8 mouse cellular contexts compared by ENCODE assay signal in genomic region chr13:83654889-83655769, GRCm38 (mm10).
A peak's percentile ranks its signal among the peaks of the same experiment; 100 is the strongest.
DNase-seq lines count a peak whose midpoint lies in the region; ATAC-seq and TF ChIP-seq lines count a peak whose summit lies in the region.

No protein-coding gene starts in this region.

- DNase-seq in 3T3-L1 (ENCODE audit: low read depth, low spot score) = peak; percentile 82
- peak; percentile 88 for DNase-seq in adrenal gland, postnatal 14 days
- DNase-seq in embryonic facial prominence, embryonic 10.5 days (ENCODE audit: low spot score) = peak; percentile 84
- DNase-seq in heart, adult 2 months = peak; percentile 77 to 84
- DNase-seq in monocyte, adult 2 months (ENCODE audit: low read depth in 1 of 2, low spot score in 2 of 2) = peak; percentile 38 to 55
- peak; percentile 61 to 74 for DNase-seq in spleen, postnatal 36 days (ENCODE audit: low spot score in 2 of 2)

- no peaks in the 10 kb centered on the region; the same call in 1 of the 2 replicates for H3K27me3 ChIP-seq in embryonic facial prominence, embryonic 10.5 days (replicated peaks; ENCODE audit: low read depth, poor library complexity, severe bottlenecking)
- H3K27me3 ChIP-seq in heart, adult 2 months (ENCODE audit: control insufficient read depth, insufficient read depth, low read length) = no peaks in the 10 kb centered on the region
- H3K27me3 ChIP-seq in kidney, embryonic 14.5 days (ENCODE audit: control insufficient read depth, insufficient read depth, low read length) = no peaks in the 10 kb centered on the region
- H3K27me3 ChIP-seq in limb, embryonic 13.5 days = no peaks in the 10 kb centered on the region

- no peak overlapping the region for H3K27ac ChIP-seq in embryonic facial prominence, embryonic 10.5 days (replicated peaks)
- no peak overlapping the region for H3K27ac ChIP-seq in heart, adult 2 months
- no peak overlapping the region for H3K27ac ChIP-seq in kidney, embryonic 14.5 days (ENCODE audit: low read depth, low read length)
- H3K27ac ChIP-seq in limb, embryonic 13.5 days = no peak overlapping the region

- H3K4me2 ChIP-seq in kidney, embryonic 14.5 days (replicated peaks; ENCODE audit: low read depth, low read length) = no peak overlapping the region
- H3K4me2 ChIP-seq in limb, embryonic 13.5 days (replicated peaks) = no peak overlapping the region

- intact Hi-C loops in heart, adult 2 months (cut with DNase I) = loop anchor here (2.0 to 10.0 kb wide), 6 partner anchors 38 to 1713 kb away; no protein-coding TSS in a partner anchor

- TF ChIP-seq EP300 in heart, adult 2 months (IDR thresholded peaks at IDR 0.05; ENCODE audit: insufficient read depth, low read depth, low read length) = no peak

- H3K79me2 ChIP-seq in heart, adult 2 months (replicated peaks; ENCODE audit: control insufficient read depth, insufficient read depth, low read length) = peaks cover 1% of the 10 kb centered on the region; the same call in 1 of the 2 replicates

- H3K4me3 ChIP-seq in embryonic facial prominence, embryonic 10.5 days = no peak overlapping the region
- H3K4me3 ChIP-seq in heart, adult 2 months = no peak overlapping the region
- no peak overlapping the region for H3K4me3 ChIP-seq in kidney, embryonic 14.5 days (ENCODE audit: low read length)
- H3K4me3 ChIP-seq in limb, embryonic 13.5 days = no peak overlapping the region

- peak; percentile 96 for TF ChIP-seq CTCF in heart, adult 2 months (IDR thresholded peaks at IDR 0.05)

- 43% methylated on average over 8 of the region's 8 CpGs for WGBS in embryonic facial prominence, embryonic 10.5 days
- 44% methylated on average over 8 of the region's 8 CpGs for WGBS in heart, adult 2 months
- 49% methylated on average over 8 of the region's 8 CpGs for WGBS in kidney, embryonic 14.5 days
- 37% methylated on average over 8 of the region's 8 CpGs for WGBS in limb, embryonic 13.5 days

- H3K9ac ChIP-seq in heart, adult 2 months (ENCODE audit: low read depth, low read length) = no peak overlapping the region
- H3K9ac ChIP-seq in kidney, embryonic 14.5 days (ENCODE audit: low read depth, low read length) = no peak overlapping the region
- no peak overlapping the region for H3K9ac ChIP-seq in limb, embryonic 13.5 days

- TF ChIP-seq POLR2A in heart, adult 2 months (IDR thresholded peaks at IDR 0.05; ENCODE audit: insufficient read depth, low read depth, low read length) = no peak

- no peaks in the 10 kb centered on the region for H3K36me3 ChIP-seq in embryonic facial prominence, embryonic 10.5 days (replicated peaks)
- peaks cover 17% of the 10 kb centered on the region for H3K36me3 ChIP-seq in heart, adult 2 months (ENCODE audit: control insufficient read depth, insufficient read depth, low read length)
- no peaks in the 10 kb centered on the region; the same call in 1 of the 2 replicates for H3K36me3 ChIP-seq in kidney, embryonic 14.5 days (ENCODE audit: control insufficient read depth, insufficient read depth, low read length)
- no peaks in the 10 kb centered on the region for H3K36me3 ChIP-seq in limb, embryonic 13.5 days

- peak; percentile 68 for ATAC-seq in kidney, embryonic 14.5 days (ENCODE audit: low FRiP score, low TSS enrichment)
- ATAC-seq in limb, embryonic 13.5 days (ENCODE audit: low FRiP score, low read depth) = peak; percentile 69

- H3K9me3 ChIP-seq in embryonic facial prominence, embryonic 10.5 days = no peaks in the 10 kb centered on the region
- H3K9me3 ChIP-seq in kidney, embryonic 14.5 days (ENCODE audit: control insufficient read depth, low read length) = no peaks in the 10 kb centered on the region
- H3K9me3 ChIP-seq in limb, embryonic 13.5 days = no peaks in the 10 kb centered on the region

- H3K4me1 ChIP-seq in embryonic facial prominence, embryonic 10.5 days = no peaks in the 10 kb centered on the region
- H3K4me1 ChIP-seq in heart, adult 2 months (ENCODE audit: control insufficient read depth, insufficient read depth, low read length) = peaks cover 4% of the 10 kb centered on the region; the same call in 1 of the 2 replicates
- no peaks in the 10 kb centered on the region for H3K4me1 ChIP-seq in kidney, embryonic 14.5 days (ENCODE audit: control insufficient read depth, insufficient read depth, low read length)
- H3K4me1 ChIP-seq in limb, embryonic 13.5 days = no peaks in the 10 kb centered on the region
